13 mouse cellular contexts compared by ENCODE assay signal in genomic region chr1:178375381-178375780, GRCm38 (mm10).
"Had no signal": no experiment of that assay in that cellular context is flagged by ENCODE, and none has a peak within 500 bp of the region (broad histone marks: within the 10 kb centered on the region; RNA-seq: fewer than 3 reads in every experiment).

No protein-coding gene starts in this region.

- DNase-seq: kidney, adult 18-20 months; kidney, postnatal 10 days; kidney, postnatal 4 days; lung, embryonic 14.5 days; right cerebral cortex, postnatal 4 days; spleen, adult 18-20 months; thymus, postnatal 36 days had no signal

- H3K27ac ChIP-seq: left cerebral cortex, adult 2 months; limb, embryonic 15.5 days; liver, embryonic 12.5 days; midbrain, embryonic 13.5 days; neural tube, embryonic 15.5 days; stomach, embryonic 15.5 days had no signal

- H3K4me3 ChIP-seq: left cerebral cortex, adult 2 months; limb, embryonic 15.5 days; liver, embryonic 12.5 days; midbrain, embryonic 13.5 days; neural tube, embryonic 15.5 days; stomach, embryonic 15.5 days had no signal
